Mouse (Mus musculus) left cerebral cortex, adult 11 months (tissue): ENCODE results near the gene Slc45a1.
"Not testable (repeated sequence)": the region's sequence is repeated elsewhere in the genome, so short reads cannot be mapped to it uniquely, and the experiment has no call there.

Experiments
- DNase-seq: peaks from one replicate; pipeline ENCODE4 v3.0.0; 2022; ENCODE audit warnings: low spot score

Gene Slc45a1

DNA sequence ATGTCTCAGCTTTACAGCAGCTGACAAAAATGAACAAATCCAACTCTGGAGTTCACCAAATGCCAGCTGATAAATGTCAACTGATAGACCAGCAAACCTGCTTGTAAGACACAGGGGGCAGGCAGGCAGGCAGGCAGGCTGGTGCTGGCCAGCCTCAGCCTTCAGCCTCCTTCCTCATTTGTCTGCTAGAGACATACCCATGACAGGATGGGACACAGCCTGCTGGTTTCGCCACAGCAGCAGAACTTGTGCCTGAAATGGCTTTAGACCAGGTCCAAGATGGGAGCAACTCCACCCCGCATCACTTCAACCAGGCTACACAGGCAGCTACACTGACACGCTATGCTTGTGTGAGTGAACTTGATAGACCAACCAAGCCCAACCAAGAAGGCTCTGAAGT lies 46.2 kb downstream of the Slc45a1 start:
- no peak for DNase-seq

DNA sequence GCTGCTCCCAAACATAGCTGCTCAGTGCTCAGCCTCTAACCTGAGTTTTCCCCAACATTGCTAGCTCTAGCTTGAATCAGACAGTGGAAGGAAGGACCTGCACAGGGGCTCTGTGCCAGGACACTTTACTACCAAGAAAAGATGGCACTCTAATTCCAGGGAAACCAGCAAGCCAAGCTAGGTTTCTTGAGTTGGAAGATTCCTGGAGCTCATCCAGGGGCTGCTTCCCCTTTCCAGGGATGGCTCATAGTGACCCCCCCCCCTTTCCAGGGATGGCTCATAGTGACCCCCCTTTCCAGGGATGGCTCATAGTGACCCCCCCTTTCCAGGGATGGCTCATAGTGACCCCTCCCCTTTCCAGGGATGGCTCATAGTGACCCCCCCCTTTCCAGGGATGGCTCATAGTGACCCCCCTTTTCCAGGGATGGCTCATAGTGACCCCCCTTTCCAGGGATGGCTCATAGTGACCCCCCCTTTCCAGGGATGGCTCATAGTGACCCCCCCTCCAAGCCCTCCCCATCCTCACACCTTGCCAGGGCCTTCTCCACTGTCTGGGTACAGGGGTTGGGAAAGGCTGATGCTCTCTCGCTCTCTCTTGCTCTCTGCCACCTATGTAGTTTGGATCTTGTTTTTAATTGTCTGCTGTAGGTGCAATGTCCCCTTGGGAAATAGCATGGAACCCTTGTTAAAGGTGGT lies 48.5 kb downstream of the Slc45a1 start:
- no peak for DNase-seq

DNA sequence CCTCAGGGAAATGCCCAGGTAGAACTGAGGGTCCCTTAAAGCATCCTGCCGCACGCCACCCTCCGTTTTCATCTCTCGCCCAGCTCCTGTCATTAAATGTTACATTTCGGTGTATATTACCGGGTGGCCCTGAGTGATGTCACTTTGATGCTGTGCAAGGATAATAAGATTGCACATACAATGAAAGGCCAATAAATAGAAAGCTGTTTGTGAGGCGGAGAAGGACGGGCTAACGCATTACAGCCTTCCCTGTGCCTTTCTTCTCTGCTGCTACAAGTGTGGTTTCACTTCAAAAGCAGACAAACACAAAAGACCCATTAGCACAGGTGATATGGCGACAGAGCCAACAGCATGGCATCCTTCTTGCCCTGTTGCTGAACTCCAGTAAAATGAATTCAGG lies 50.5 kb downstream of the Slc45a1 start:
- no peak for DNase-seq

DNA sequence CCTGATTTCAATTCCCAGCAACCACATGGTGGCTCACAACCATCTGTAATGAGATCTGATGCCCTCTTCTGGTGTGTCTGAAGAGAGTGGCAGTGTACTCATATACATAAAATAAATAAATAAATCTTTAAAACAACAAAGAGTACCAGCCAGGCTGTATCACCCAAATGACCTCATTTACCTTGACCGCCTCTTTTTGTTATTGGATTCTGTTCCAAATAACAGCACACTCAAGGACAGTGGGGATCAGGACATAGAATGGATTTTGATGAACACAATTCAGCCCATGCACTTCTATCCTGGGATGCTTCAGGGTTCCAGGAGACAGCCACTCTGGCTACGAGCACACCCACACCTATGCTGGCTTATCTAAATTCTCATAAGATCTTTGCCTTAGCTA lies 51.5 kb downstream of the Slc45a1 start:
- not testable (repeated sequence) for DNase-seq

DNA sequence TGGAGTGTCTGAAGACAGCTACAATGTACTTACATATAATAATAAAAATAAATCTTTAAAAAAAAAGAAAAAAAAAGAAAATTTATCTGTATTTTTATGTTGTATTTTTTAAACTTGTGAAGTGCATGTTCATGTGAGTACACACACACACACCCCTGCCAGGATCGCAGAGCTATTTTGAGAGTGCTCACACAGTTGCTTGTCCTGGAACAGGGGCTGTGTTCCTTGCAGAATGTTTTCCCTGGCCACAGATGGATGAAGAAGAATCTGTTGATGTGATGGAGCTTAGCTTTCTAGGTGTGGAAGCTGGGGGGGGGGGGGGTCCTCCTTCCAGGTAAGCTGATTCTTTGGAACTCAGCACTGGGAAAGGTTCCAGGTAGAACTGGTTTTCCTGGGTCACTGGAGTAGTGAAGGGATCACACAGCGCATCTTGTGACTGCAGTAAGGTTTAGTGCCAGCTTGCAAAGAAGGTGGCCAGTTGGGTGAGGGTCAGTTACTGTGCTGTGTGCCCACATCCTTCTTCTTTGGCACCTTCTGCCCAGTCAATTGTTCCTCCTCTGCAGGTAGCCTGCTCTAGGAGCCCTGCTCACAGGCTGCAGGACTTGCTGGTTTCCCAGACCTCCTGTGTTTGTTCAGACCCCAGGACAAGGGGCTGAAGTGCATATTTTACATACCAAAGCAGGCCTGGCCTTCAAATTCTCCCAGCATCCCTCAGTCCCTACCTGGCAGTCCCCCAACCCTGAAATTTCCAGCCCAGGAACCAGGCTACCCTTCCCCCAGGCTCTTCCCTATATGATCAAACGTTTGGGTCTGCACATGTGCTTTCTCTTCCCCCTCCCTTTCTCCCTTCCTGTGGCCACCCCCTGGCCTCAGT lies 52.6 kb downstream of the Slc45a1 start:
- no peak for DNase-seq

DNA sequence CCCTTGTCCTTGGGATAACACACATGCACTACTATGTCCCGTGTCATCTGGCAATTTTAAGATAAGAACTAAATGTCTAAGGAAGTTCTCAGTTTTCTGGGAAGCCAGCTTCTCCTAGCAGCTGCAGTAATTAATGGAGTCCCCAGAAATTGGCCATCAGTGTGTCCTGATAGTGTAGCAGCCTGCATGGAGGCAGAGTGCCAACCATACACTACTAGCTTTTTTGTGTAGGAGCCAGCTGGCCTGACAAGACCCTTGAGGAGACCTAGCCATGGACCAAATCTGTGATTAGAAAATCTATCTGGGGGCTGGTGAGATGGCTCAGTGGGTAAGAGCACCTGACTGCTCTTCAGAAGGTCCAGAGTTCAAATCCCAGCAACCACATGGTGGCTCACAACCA lies 53.3 kb downstream of the Slc45a1 start:
- DNase-seq: no peak

DNA sequence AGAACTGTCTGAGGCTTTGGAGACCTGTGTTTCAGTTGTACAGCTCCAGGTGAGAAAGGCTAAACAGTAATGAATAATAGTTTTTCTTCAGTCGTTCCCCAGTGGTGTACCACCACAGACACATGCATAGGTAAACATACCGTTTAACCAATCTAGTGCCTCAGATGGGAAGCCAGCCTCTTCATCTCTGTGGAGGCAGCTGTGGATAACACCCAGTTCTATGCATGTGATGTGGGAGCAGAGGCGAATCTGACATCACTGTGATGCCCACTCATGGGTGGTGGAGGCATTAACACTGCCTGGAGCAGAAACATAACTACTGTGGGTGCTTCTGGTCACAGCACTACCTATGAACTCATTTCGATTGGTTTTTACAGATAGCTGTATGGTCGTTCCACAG lies 56.0 kb downstream of the Slc45a1 start:
- DNase-seq: no peak

DNA sequence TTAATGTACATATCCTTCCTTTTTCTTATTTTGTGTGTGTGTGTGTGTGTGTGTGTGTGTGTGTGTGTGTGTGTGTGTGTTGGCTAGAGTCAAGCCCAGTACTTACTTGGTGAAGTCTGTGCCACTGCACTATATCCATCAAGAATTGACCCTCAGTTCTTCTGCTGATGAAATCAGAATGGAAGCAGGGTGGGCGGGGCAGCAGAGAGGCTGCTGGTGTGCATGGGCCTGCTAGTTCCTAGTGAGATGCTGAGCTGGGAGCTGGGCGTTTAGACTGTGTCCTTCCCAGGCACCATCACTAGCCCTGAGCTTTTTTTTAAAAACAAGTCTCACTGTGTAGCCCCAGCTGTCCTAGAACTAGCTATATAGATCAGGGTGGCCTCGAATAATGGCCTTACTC lies 56.9 kb downstream of the Slc45a1 start:
- DNase-seq: no peak

DNA sequence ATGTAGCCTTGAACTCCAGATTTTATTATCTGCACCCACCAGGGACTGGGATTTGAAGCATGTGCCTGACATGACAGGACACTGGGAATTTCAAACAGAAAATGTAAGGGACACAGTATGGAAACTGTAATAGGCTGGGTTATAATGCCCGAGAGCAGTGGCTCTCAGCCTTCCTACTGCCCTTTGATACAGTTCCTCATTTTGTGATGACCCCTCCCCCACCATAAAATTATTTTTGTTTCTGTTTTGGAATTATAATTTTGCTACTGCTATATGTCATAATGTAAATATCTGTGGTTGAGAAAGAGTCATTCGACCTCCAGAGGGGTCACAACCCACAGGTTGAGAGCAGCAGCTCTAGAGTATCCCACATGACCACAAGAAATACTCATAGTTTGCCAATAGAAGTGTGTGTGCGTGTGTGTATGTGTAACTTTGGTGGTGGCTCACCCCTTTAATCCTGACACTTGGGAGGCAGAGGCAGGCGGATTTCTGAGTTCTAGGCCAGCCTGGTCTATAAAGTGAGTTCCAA lies 57.6 kb downstream of the Slc45a1 start:
- DNase-seq: no peak

DNA sequence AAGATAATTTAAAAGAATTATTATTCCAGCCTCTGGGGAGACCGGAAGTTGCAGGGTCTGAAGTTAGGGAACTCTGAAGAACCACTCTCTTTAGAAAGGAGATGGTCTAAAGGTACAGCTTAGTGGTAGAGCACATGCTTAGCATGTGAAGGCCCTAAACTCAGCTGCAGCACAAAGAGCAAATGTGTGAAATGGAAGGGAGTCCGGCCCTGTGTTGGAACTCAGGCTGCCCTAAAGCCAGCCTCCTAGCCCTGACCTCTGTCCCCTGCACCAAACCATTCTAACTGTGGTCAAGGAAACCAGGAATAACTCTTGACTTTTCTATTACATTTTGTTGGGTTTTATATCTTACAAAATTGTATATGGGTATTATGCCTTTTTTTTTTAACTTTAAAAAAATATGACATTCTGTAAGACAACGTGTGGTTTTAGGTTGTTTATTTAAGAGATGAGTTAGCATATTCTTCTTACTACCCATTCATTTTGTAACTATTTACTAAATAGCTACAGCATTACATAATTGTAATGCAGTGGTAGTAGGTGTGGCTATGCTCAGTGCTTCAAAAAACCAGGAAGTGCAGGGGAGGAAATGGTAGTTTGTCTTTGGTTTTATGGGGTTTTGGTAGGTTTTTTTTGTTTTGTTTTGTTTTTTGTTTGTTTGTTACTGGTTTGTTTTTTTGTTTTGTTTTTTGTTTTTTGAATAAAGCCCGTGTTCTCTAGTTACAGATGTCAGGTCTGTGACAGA lies 58.3 kb downstream of the Slc45a1 start:
- DNase-seq: no peak

DNA sequence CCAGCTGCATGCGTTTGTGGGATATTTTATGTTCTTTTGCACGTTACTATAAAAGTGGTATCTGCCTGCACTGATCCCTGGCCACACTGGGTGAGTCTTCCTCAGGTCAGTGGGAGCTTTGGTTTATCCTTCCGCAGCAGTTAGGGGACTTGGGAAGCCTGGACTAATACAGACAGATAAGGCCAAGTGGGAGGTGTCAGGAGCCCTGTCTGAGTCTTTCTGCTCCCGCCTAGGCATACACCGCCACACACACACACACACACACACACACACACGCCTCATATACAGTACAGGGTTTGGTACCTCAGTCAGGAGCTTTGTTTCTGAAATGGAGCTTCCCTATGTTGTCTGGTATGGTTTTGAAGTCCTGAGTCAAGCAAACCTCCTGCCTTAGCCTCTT lies 59.9 kb downstream of the Slc45a1 start:
- no peak for DNase-seq

DNA sequence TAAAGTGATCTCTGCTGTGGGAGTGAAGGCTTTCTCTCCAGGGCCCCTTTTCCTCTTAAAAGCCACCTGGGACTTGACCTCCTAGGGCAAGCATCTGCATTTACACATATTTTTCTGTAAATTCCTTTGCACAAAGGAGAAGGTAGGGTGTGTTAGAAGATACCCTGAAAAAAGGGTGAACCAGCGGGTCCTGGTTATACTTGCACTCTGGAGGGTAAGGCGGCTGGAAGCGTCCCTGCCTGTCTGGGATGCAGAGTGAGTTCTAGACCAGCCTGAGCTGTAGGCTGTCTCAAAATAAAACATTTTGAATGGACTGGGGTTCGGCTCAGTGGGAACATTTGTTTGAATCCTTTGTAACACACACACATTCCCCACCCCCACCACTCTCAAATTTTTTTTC lies 60.4 kb downstream of the Slc45a1 start:
- no peak for DNase-seq

DNA sequence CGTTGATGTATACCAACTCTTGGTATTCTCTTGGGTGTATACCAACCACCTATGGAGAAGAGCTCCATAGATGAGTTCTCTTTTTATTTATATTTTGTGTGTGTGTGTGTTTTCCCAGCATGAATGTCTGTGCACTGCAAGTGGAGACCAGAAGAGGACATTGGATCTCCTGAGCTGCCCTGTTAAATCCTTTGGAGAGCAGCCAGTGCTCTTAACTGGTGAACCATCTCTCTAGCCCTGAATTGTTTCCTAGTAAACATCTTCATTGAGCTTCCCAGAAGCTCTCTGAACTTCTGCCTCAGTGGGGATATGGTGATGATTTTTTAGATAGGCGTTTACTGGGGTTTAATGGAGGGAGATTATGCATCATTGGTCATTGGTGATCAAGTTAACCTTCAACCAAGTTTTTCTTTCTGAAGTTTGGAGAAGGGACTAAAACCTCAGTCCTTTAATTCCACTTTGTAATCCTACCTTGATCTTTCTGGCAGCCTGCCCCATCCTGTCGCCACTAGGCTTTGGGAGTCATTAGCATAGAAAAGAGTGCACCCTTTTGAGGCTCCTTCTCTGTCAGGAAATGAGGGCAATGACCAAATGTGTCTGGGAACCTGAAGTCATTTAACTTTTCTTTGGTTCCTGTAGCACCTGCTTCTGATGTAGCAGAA lies 61.2 kb downstream of the Slc45a1 start:
- no peak for DNase-seq

DNA sequence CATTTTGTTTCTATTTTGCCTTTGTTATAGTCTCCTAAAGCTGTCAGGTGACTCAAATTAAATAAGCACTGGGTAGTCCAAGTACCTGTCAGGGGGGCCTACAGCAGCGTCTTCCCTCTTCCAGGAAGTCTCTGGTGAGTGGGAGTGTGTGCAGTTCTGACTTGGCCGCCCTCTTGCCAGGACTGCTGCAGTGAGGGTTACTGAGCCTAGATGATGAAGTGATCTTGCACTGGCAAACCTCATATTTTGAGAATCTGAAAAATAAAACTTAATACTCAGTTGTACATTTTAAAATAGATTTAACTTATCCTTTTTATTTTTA lies 63.7 kb downstream of the Slc45a1 start:
- DNase-seq: no peak

DNA sequence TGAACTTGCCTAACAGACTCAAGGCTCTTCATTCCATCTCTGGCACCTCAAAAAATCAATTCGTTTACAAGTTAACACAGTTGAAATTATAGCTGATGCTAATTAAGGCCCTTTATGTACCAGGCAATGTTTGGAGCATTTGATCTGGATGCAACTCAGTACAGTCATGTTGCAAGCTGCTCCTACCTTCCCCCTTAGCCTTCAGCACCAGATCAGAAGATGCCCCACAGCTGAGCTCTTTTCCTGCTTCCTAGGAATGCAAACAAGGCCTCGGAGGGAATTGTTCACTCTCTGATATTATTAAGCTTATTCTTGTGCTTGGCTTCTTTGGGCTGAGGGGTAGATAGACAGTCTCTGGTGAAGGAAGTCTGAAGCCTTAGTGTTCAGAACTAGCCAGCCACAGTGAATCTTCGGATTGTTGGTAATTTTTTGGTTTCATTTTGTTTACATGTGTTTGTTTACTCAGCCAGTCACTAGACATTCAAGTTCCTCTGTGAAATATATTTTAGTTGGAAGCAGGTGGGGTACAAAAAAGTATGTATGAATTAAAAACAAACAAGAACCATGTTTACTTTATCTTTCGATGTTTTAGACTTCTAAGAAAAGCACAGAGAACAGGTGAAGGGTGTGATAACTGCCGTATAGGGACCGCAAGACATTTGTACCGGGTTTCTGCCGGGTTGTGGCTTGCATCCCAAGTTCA lies 64.2 kb downstream of the Slc45a1 start:
- no peak for DNase-seq

DNA sequence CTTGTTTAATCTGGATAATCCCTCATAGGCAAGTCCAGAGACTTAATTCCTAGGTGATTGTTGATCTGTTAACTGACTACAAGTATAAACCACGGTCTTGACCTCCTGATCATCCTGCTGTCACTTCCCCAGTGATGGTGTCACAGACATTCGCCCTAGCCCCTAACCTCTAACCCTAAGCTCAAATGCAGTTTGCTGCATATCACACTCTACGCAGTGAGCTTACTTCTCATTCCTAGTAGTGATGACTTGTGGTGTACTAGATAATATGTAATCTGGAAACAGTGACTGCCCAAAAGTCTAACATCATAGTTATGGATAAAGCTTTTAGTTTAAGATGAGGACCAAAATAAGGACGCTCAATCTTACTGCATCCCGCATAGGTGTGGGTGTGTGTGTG lies 65.7 kb downstream of the Slc45a1 start:
- no peak for DNase-seq

DNA sequence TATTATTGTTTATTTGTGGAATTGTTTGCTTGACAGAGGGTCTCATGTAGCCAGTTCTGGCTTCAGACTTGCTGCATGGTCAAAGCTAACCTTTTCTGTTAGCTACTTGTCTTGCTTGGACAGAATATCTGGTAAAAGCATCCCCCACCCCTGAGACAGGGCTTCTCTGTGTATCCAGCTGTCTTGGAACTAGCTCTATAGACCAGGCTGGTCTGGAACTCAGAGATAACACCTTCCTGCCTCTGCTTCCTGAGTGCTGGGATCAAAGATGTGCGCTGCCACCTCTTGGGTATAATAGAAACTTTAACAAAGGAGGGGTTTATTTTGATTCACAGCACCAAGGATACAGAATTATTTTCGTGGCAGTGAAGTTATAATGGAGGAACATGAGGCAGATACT lies 66.2 kb downstream of the Slc45a1 start:
- no peak for DNase-seq

DNA sequence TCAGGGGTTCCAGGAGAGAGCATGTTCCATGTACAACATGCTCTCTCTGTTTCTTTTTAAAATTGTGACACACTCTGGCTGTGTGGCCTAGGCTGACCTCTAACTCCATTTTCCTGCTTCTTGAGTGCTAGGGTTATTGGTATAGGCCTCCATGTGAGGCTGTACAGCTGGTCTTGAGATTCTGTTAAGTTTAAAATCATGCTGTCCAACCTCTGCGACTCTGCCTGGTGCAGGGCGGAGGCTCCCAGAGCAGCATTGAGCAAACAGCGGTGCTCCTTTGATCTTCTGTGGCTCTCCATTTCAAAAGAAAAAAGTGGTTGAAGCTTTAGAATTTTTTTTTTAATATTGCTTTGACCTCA lies 68.2 kb downstream of the Slc45a1 start:
- DNase-seq: no peak

DNA sequence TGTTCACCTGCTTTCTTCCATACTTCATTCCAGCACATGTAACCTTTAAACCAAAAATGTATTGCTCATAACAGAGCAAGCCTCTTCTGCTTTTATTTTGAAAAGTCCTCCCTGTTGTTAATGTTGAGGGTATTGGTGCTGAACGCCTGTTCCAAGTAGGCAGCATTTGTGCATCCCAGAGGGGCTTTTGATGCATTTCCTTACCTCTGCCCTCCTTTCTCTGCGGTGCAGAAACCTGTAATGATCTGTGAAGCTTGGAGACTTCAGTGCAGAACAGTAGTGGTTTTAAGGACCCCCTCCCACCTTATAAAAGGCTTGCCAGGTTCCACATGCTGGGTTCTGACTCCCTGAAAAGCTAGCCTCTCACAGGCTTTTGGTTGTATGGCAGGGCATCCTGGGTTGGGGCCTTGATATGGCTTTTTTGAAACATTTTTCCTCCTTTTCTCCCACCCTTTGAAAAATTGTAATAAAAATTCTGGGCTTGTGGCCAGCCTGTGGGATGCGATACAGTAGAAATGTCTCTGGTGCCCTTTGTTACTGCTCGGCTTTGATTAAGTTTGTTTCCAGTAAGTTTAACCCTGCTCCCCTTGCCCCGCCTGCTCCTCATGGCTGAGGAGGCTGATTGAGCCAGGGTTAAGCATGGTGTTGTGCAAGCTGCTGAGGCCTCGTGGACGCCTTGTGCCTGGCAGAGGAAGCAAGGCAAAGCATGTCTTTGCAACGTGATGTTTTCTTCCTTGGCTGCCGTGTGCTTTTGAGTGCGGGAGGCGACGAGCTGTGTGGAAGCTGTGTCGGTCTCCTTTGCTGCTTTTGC lies 68.8 kb downstream of the Slc45a1 start:
- DNase-seq: peak; percentile 68

DNA sequence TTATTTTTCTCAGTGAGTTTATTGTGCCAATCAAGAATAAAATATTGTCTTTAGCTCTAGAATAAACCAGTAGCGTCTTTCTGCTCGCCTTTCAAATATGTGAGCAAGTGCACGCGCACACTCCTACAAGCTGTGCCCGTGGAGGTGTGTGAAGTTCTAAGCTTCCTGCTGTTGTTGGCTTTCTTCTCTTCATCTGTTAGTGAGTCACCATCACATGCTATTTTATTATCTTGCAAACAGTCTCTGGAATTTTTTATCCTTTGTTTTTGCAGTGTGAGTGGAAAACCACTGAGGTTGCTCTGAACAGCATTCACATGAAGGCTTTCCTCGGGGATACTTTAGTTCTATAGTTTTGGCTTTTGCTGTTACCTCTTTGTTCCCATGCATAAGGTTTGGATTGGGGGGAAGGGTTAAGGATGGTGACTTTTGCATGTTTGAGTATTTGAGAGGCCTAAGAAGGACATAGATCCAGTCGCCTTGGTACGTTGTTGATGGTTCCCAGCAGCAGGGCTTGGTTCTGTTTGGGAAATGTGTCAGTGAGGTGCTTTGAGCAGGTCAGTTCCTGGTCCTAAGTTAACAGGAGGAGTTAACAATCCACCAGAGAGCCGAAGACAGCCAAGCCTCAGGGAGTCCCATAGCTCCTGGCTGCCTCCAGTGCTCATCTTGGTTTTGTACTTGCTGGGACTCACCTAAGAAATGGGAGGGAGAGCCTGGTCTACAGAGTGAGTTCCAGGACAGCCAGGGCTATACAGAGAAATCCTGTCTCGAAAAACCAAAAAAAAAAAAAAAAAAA lies 69.8 kb downstream of the Slc45a1 start:
- DNase-seq: no peak
